10 mouse cellular contexts compared by ENCODE assay signal in the genomic region with DNA sequence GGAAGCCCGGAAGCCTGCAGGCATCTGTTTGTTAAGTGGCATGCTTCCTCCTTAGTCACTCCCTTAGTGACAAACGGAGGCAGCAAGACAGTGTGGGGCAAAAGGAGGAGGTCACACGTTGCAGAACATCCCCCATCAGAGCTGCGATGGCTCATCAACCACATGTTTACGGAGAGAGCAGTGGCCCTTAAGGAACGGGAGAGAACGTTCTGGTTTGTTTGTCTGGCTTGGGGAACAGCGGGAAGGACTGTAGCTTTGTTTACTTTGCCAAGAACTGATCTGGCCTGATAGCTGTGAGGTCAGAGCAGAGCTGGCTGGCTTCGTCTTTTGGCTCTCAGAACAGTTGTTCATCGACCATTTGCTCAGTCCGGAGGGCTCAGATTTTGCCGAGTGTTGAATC. TPM values are rescaled to one million over a fixed set of nuclear protein-coding genes. Genes with fewer than 3 reads are reported as not detected.
DNase-seq lines count a peak whose midpoint lies in the region; ATAC-seq lines count a peak whose summit lies in the region.
"Had no signal": no experiment of that assay in that cellular context is flagged by ENCODE, and none has a peak within 500 bp of the region (broad histone marks: within the 10 kb centered on the region; RNA-seq: fewer than 3 reads in every experiment).

No protein-coding gene starts in this region.

- no peaks in the 10 kb centered on the region for H3K27me3 ChIP-seq in forebrain, embryonic 15.5 days
- H3K27me3 ChIP-seq in forebrain, embryonic 11.5 days (ENCODE audit: control insufficient read depth, insufficient read depth, low read length), result no peaks in the 10 kb centered on the region
- no peaks in the 10 kb centered on the region for H3K27me3 ChIP-seq in heart, embryonic 15.5 days
- H3K27me3 ChIP-seq: embryonic facial prominence, embryonic 12.5 days; limb, embryonic 15.5 days had no signal

- peaks cover 35% of the 10 kb centered on the region for H3K4me1 ChIP-seq in forebrain, embryonic 15.5 days
- H3K4me1 ChIP-seq in forebrain, embryonic 11.5 days (replicated peaks; ENCODE audit: control insufficient read depth, insufficient read depth, low read length), result peaks cover 9% of the 10 kb centered on the region
- H3K4me1 ChIP-seq in heart, embryonic 15.5 days (replicated peaks), result peaks cover 13% of the 10 kb centered on the region

- DNase-seq in forebrain, embryonic 11.5 days (ENCODE audit: low spot score), result no peak
- DNase-seq in urinary bladder, postnatal 25 days (ENCODE audit: low spot score), result peak; percentile 23
- no peak for DNase-seq in urinary bladder, postnatal 4 days (ENCODE audit: low spot score in 2 of 2)
- peak; percentile 82 to 89 for DNase-seq in lung, adult 18-20 months

- no peaks in the 10 kb centered on the region for H3K36me3 ChIP-seq in forebrain, embryonic 15.5 days
- no peaks in the 10 kb centered on the region for H3K36me3 ChIP-seq in forebrain, embryonic 11.5 days (ENCODE audit: control insufficient read depth, insufficient read depth, low read length)
- no peaks in the 10 kb centered on the region for H3K36me3 ChIP-seq in heart, embryonic 15.5 days
- H3K36me3 ChIP-seq: embryonic facial prominence, embryonic 12.5 days; limb, embryonic 15.5 days had no signal

- 58% methylated on average over 12 of the region's 12 CpGs for WGBS in forebrain, embryonic 15.5 days
- WGBS in forebrain, embryonic 11.5 days, result 60% methylated on average over 12 of the region's 12 CpGs
- 22% methylated on average over 12 of the region's 12 CpGs for WGBS in heart, embryonic 15.5 days

- H3K9me3 ChIP-seq in forebrain, embryonic 15.5 days, result no peaks in the 10 kb centered on the region
- H3K9me3 ChIP-seq in forebrain, embryonic 11.5 days (ENCODE audit: control insufficient read depth, low read length), result no peaks in the 10 kb centered on the region
- H3K9me3 ChIP-seq in heart, embryonic 15.5 days (replicated peaks), result no peaks in the 10 kb centered on the region
- H3K9me3 ChIP-seq: embryonic facial prominence, embryonic 12.5 days; limb, embryonic 15.5 days had no signal

- H3K9ac ChIP-seq in forebrain, embryonic 15.5 days (replicated peaks), result no peak overlapping the region
- H3K9ac ChIP-seq in forebrain, embryonic 11.5 days (ENCODE audit: low read length), result no peak overlapping the region
- H3K9ac ChIP-seq in heart, embryonic 15.5 days, result no peak overlapping the region
- H3K9ac ChIP-seq: embryonic facial prominence, embryonic 12.5 days; limb, embryonic 15.5 days had no signal

- no peak for ATAC-seq in forebrain, embryonic 15.5 days (replicated peaks)
- no peak for ATAC-seq in forebrain, embryonic 11.5 days (replicated peaks; ENCODE audit: low FRiP score)
- 0 out of 2 replicates have a peak, but pooled peaks have one; percentile 14 for ATAC-seq in heart, embryonic 15.5 days (replicated peaks; ENCODE audit: insufficient number of reproducible peaks, insufficient read depth, low FRiP score, low read depth)
- no peak for ATAC-seq in CD4-positive, CD25-positive, alpha-beta regulatory T cell, adult 4 months
- no peak for ATAC-seq in erythroblast, adult 5-6 weeks (replicated peaks; ENCODE audit: low FRiP score, poor library complexity, severe bottlenecking)

- H3K4me3 ChIP-seq in forebrain, embryonic 15.5 days, result no peak overlapping the region
- no peak overlapping the region for H3K4me3 ChIP-seq in forebrain, embryonic 11.5 days (ENCODE audit: low read depth, low read length)
- H3K4me3 ChIP-seq in heart, embryonic 15.5 days, result no peak overlapping the region
- H3K4me3 ChIP-seq: embryonic facial prominence, embryonic 12.5 days; limb, embryonic 15.5 days had no signal

- peak overlapping the region; percentile 56; the same call in 1 of the 2 replicates for H3K27ac ChIP-seq in forebrain, embryonic 15.5 days (replicated peaks)
- no peak overlapping the region for H3K27ac ChIP-seq in forebrain, embryonic 11.5 days (ENCODE audit: low read depth, low read length)
- H3K27ac ChIP-seq in heart, embryonic 15.5 days, result no peak overlapping the region
- H3K27ac ChIP-seq: embryonic facial prominence, embryonic 12.5 days; limb, embryonic 15.5 days had no signal

- no peak overlapping the region for H3K4me2 ChIP-seq in forebrain, embryonic 15.5 days (replicated peaks)
- H3K4me2 ChIP-seq in forebrain, embryonic 11.5 days (ENCODE audit: low read depth, low read length, severe bottlenecking), result no peak overlapping the region
- no peak overlapping the region for H3K4me2 ChIP-seq in heart, embryonic 15.5 days
- H3K4me2 ChIP-seq: embryonic facial prominence, embryonic 12.5 days; limb, embryonic 15.5 days had no signal

RNA-seq across cellular contexts. Expression of a gene that starts 32.3 kb away (rescaled TPM):
- 39.3 and 40.0 TPM in 2 replicates for polyA plus RNA-seq in forebrain, embryonic 15.5 days (2015; fragmentation: Nextera tagmentation; extraction: Ambion mirVana)
- polyA plus RNA-seq in forebrain, embryonic 11.5 days (2014; fragmentation: Nextera tagmentation; extraction: Ambion mirVana), result 43.6 and 46.4 TPM in 2 replicates
- 17.2 and 20.8 TPM in 2 replicates for polyA plus RNA-seq in heart, embryonic 15.5 days (2015; fragmentation: Nextera tagmentation; extraction: Ambion mirVana)
- 10 to 100 TPM; 30.8 to 39.0 TPM for polyA plus RNA-seq in CD4-positive, CD25-positive, alpha-beta regulatory T cell, adult 4 months (2017; shearing (Covaris generic))
- total RNA-seq in erythroblast, adult 5-6 weeks (2015; ENCODE audit: low replicate concordance), result 32.0 and 32.9 TPM in 2 replicates
- 47.7 and 77.6 TPM in 2 replicates for total RNA-seq in erythroblast, adult 5-6 weeks (2017; ENCODE audit: low replicate concordance)

RNA-seq across cellular contexts. Expression of a gene that starts 35.1 kb away (rescaled TPM):
- 45.8 TPM in 2 replicates for polyA plus RNA-seq in forebrain, embryonic 15.5 days (2015; fragmentation: Nextera tagmentation; extraction: Ambion mirVana)
- polyA plus RNA-seq in forebrain, embryonic 11.5 days (2014; fragmentation: Nextera tagmentation; extraction: Ambion mirVana), result 8.0 and 10.6 TPM in 2 replicates
- polyA plus RNA-seq in heart, embryonic 15.5 days (2015; fragmentation: Nextera tagmentation; extraction: Ambion mirVana), result 6.1 and 7.2 TPM in 2 replicates
- not detected for polyA plus RNA-seq in CD4-positive, CD25-positive, alpha-beta regulatory T cell, adult 4 months (2017; shearing (Covaris generic))
- total RNA-seq in erythroblast, adult 5-6 weeks (2015; ENCODE audit: low replicate concordance), result not detected in 2 replicates
- 0.85 and 1.5 TPM in 2 replicates for total RNA-seq in erythroblast, adult 5-6 weeks (2017; ENCODE audit: low replicate concordance)

Comparison
In these comparisons a context has a peak if more than half of its experiments do, and no peak if none do; other contexts are left out.
1. DNase-seq: peak in urinary bladder, postnatal 25 days (single experiment) and lung, adult 18-20 months (2 of 2); none in forebrain, embryonic 11.5 days (single experiment) and urinary bladder, postnatal 4 days (0 of 2).